Mouse (Mus musculus) limb, embryonic 15.5 days (tissue): ENCODE data around the gene Angptl8. TPM values are rescaled to one million over a fixed set of nuclear protein-coding genes. Genes with fewer than 3 reads are reported as not detected.
A peak's percentile ranks its signal among the peaks of the same experiment; 100 is the strongest.

Experiments
- ATAC-seq: fragments of 200-750 bp; cut with Nextera tagmentation; 2 replicates; pipeline ENCODE4 v1.8.0; 2017; ENCODE audit warnings: low read depth, moderate TSS enrichment; ENCODE audit not compliant: insufficient number of reproducible peaks, low FRiP score, low TSS enrichment
- H3K27ac ChIP-seq: fragments of 300-500 bp; sonication (generic); 2 replicates; pipeline ENCODE4 v1.5.1; 2015; ENCODE audit warnings: moderate library complexity, mild to moderate bottlenecking, inconsistent platforms
- H3K27me3 ChIP-seq: fragments of 300-500 bp; sonication (generic); 2 replicates; pipeline ENCODE4 v1.6.1; 2015; ENCODE audit warnings: inconsistent platforms
- H3K36me3 ChIP-seq: fragments of 300-500 bp; sonication (generic); 2 replicates; pipeline ENCODE4 v1.6.1; 2015; ENCODE audit warnings: inconsistent platforms
- H3K4me1 ChIP-seq: fragments of 300-500 bp; sonication (generic); 2 replicates; pipeline ENCODE4 v1.6.1; 2015; ENCODE audit warnings: inconsistent platforms
- H3K4me2 ChIP-seq: fragments of 300-500 bp; sonication (generic); 2 replicates; pipeline ENCODE4 v1.6.1; 2015; ENCODE audit warnings: mild to moderate bottlenecking, inconsistent platforms
- H3K4me3 ChIP-seq: fragments of 300-500 bp; sonication (generic); 2 replicates; pipeline ENCODE4 v1.5.1; 2015; ENCODE audit warnings: mild to moderate bottlenecking, inconsistent platforms
- H3K9ac ChIP-seq: fragments of 300-500 bp; sonication (generic); 2 replicates; pipeline ENCODE4 v1.6.1; 2015; ENCODE audit warnings: inconsistent platforms
- H3K9me3 ChIP-seq: fragments of 300-500 bp; sonication (generic); 2 replicates; pipeline ENCODE4 v1.6.1; 2016; ENCODE audit warnings: inconsistent platforms
- WGBS: fragments of 180-500 bp; shearing (Covaris S2); methylation state at CpG from one replicate; pipeline ENCODE4 v1.1.7; 2015; 5-methylcytosine and 5-hydroxymethylcytosine counted together
- microRNA-seq: library from miRNA; unstranded; fragments of <30 nt; microRNA quantifications from one replicate; pipeline ENCODE4, GENCODE M21; 2016
- polyA plus RNA-seq: library from polyadenylated mRNA; unstranded; fragments of >200 nt; fragmentation: Nextera tagmentation; extraction: Ambion mirVana; gene quantifications from 2 replicates; pipeline ENCODE4 v1.2.1, GENCODE M21; 2015

Angptl8 gene
- polyA plus RNA-seq, 1 experiment from 2014 or later = 0.64 TPM

- peak overlapping the region; percentile 38 for H3K4me2 ChIP-seq
- no peak for ATAC-seq
- WGBS = 15% methylated on average over 20 of the region's 20 CpGs
Observed at GRCm38 (mm10) chr9:21870879-21871524, 35.7 kb downstream of the Angptl8 start.

GRCm38 (mm10) chr9:21872204-21872603 lies 36.9 kb downstream of the Angptl8 start:
- H3K4me1 ChIP-seq = no peaks in the 10 kb centered on the region
- no peak overlapping the region for H3K27ac ChIP-seq
- no peak overlapping the region for H3K4me2 ChIP-seq
- no peak overlapping the region for H3K4me3 ChIP-seq
- no peaks in the 10 kb centered on the region for H3K27me3 ChIP-seq
- H3K9me3 ChIP-seq = no peaks in the 10 kb centered on the region
- whole genome bisulfite sequencing = 54% methylated on average over 4 of the region's 4 CpGs
- H3K9ac ChIP-seq = no peak overlapping the region
- no peaks in the 10 kb centered on the region for H3K36me3 ChIP-seq
- no peak for ATAC-seq

More at GRCm38 (mm10) chr9:21870879-21871524, 35.7 kb downstream of the Angptl8 start:
- Histone ChIP-seq H3K4me3 (0 out of 2 replicates have a peak overlapping the region, but pooled peaks have one; percentile 14), H3K36me3 (no peaks in the 10 kb centered on the region), H3K27me3 (no peaks in the 10 kb centered on the region), H3K9ac (no peak overlapping the region), H3K4me1 (peaks cover 9% of the 10 kb centered on the region), H3K9me3 (no peaks in the 10 kb centered on the region), H3K27ac (no peak overlapping the region)

GRCm38 (mm10) chr9:21876601-21877000 lies 41.3 kb downstream of the Angptl8 start:
- H3K9me3 ChIP-seq = no peaks in the 10 kb centered on the region
- no peaks in the 10 kb centered on the region for H3K4me1 ChIP-seq
- WGBS = 53% methylated on average over 3 of the region's 3 CpGs
- H3K27me3 ChIP-seq = no peaks in the 10 kb centered on the region
- H3K4me2 ChIP-seq = no peak overlapping the region
- ATAC-seq = no peak
- no peaks in the 10 kb centered on the region for H3K36me3 ChIP-seq
- no peak overlapping the region for H3K27ac ChIP-seq
- no peak overlapping the region for H3K4me3 ChIP-seq
- H3K9ac ChIP-seq = no peak overlapping the region

Small RNA genes lying within 50 kb of the gene (microRNA-seq; reads per million reads assigned to microRNA genes)
- gene Mir7083 = 3.5 reads per million, percentile 10 among the genes with 10 or more reads in this experiment

Other genes starting within 250 kb of the Angptl8 start
- gene Timm29, start 242.8 kb upstream of the Angptl8 start, polyA plus RNA-seq = 28.3 and 31.4 TPM in 2 replicates
- gene Yipf2, start 242.7 kb upstream of the Angptl8 start, polyA plus RNA-seq = 23.3 and 23.6 TPM in 2 replicates
- gene Smarca4, start 219.3 kb upstream of the Angptl8 start, polyA plus RNA-seq = 65.4 and 68.7 TPM in 2 replicates
- 41.4 and 42.8 TPM in 2 replicates for gene Ldlr, start 112.0 kb upstream of the Angptl8 start, polyA plus RNA-seq
- gene Spc24, start 75.2 kb upstream of the Angptl8 start, polyA plus RNA-seq = 84.3 and 89.8 TPM in 2 replicates
- gene Kank2, start 36.8 kb upstream of the Angptl8 start, polyA plus RNA-seq = 20.9 and 22.7 TPM in 2 replicates
- 38.1 and 41.0 TPM in 2 replicates for gene Dock6, start 17.1 kb downstream of the Angptl8 start, polyA plus RNA-seq
- gene Rab3d, start 82.7 kb downstream of the Angptl8 start, polyA plus RNA-seq = 57.3 and 57.7 TPM in 2 replicates
- gene Ccdc159, start 92.0 kb downstream of the Angptl8 start, polyA plus RNA-seq = 3.2 and 4.1 TPM in 2 replicates
- 53.4 and 56.0 TPM in 2 replicates for gene Tmem205, start 92.0 kb downstream of the Angptl8 start, polyA plus RNA-seq
- gene Plppr2, start 101.5 kb downstream of the Angptl8 start, polyA plus RNA-seq = 8.4 and 8.7 TPM in 2 replicates
- gene Swsap1, start 120.2 kb downstream of the Angptl8 start, polyA plus RNA-seq = 7.0 and 9.2 TPM in 2 replicates
- gene Epor, start 128.0 kb downstream of the Angptl8 start, polyA plus RNA-seq = 6.0 and 6.4 TPM in 2 replicates
- 0.70 and 0.87 TPM in 2 replicates for gene Rgl3, start 153.9 kb downstream of the Angptl8 start, polyA plus RNA-seq
- gene Ccdc151, start 167.1 kb downstream of the Angptl8 start, polyA plus RNA-seq = 0.58 and 0.65 TPM in 2 replicates
- 111 and 117 TPM in 2 replicates for gene Prkcsh, start 167.3 kb downstream of the Angptl8 start, polyA plus RNA-seq
- 0.05 and 0.10 TPM in 2 replicates for gene Elavl3, start 216.5 kb downstream of the Angptl8 start, polyA plus RNA-seq
- not detected in 2 replicates for gene Gm49318, start 235.7 kb downstream of the Angptl8 start, polyA plus RNA-seq
- 9.6 and 10.9 TPM in 2 replicates for gene Zfp653, start 235.9 kb downstream of the Angptl8 start, polyA plus RNA-seq
- gene Ecsit, start 249.9 kb downstream of the Angptl8 start, polyA plus RNA-seq = 38.4 and 39.6 TPM in 2 replicates